Mouse (Mus musculus): ENCODE measurements around the gene Sgtb. TPM values are rescaled to one million over a fixed set of nuclear protein-coding genes. Genes with fewer than 3 reads are reported as not detected.

Gene Sgtb
- polyA plus RNA-seq, 1 experiment from 2014 or later, result 2.2 TPM

DNA sequence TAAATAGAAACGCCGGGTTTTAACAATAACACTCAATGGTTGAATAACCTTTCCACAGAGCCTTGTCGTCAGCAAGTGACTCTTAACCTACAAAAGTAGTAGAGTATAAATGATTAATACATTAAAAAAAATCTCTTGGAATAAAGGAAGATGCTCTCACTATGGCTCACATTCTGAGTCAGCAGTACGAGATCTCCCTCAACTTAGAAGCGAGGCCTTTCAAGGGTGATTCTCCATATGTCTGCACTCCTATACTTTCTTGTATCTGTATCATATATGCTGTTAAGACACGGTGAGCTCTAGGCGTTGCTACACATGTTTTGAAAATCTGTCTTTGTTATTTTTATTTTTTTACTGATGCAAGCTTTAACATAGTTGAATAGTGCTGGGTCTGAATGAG, 985 bp downstream of the Sgtb start:
- Histone ChIP-seq H3K9ac (peak overlapping the region; percentile 57), H3K4me1 (replicated peaks) (peaks cover 15% of the 10 kb centered on the region), H3K36me3 (no peaks in the 10 kb centered on the region), H3K9me3 (replicated peaks) (no peaks in the 10 kb centered on the region), H3K27ac (no peak overlapping the region), H3K4me2 (peak overlapping the region; percentile 96), H3K4me3 (peak overlapping the region; percentile 71), H3K27me3 (no peaks in the 10 kb centered on the region)
- ATAC-seq (replicated peaks; ENCODE audit: insufficient number of reproducible peaks, insufficient read depth, low FRiP score, low read depth), result no peak
- WGBS, result 56% methylated on average over 7 of the region's 7 CpGs

GRCm38 (mm10) chr13:104112266-104112900, 2.8 kb downstream of the Sgtb start:
- Histone ChIP-seq H3K36me3 (no peaks in the 10 kb centered on the region), H3K4me2 (peak overlapping the region; percentile 16), H3K4me1 (replicated peaks) (peaks cover 15% of the 10 kb centered on the region), H3K9me3 (replicated peaks) (no peaks in the 10 kb centered on the region), H3K27me3 (no peaks in the 10 kb centered on the region), H3K9ac (no peak overlapping the region), H3K27ac (no peak overlapping the region), H3K4me3 (no peak overlapping the region)
- ATAC-seq (replicated peaks; ENCODE audit: insufficient number of reproducible peaks, insufficient read depth, low FRiP score, low read depth), result no peak
- WGBS, result 41% methylated on average over 12 of the region's 12 CpGs

DNA sequence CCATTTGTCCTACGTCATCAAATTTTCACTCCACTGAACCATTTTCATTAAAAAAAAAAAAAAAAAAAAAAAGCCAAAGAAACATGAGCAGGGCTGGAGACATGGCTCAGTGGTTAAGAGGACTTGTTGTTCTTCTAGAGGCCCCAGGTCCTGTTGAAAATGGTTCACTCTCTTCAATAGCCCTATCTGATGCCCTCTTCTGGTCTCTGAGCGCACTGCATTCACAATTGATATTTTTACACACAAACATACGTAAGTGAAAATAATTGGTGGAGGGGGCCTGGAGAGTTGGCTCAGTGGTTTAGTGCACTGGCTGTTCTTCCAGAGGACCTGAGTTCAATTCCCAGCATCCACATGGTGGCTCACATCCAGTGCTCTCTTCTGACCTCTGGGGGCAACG, 4.2 kb downstream of the Sgtb start:
- WGBS, result 97% methylated on average over 4 of the region's 4 CpGs
- H3K27me3 ChIP-seq, result no peaks in the 10 kb centered on the region
- no peak overlapping the region for H3K27ac ChIP-seq
- H3K36me3 ChIP-seq, result no peaks in the 10 kb centered on the region
- no peak overlapping the region for H3K9ac ChIP-seq
- H3K4me1 ChIP-seq (replicated peaks), result peaks cover 11% of the 10 kb centered on the region
- H3K4me3 ChIP-seq, result no peak overlapping the region
- no peak for ATAC-seq (replicated peaks; ENCODE audit: insufficient number of reproducible peaks, insufficient read depth, low FRiP score, low read depth)
- H3K4me2 ChIP-seq, result no peak overlapping the region
- H3K9me3 ChIP-seq (replicated peaks), result no peaks in the 10 kb centered on the region

GRCm38 (mm10) chr13:104114827-104115226, 5.3 kb downstream of the Sgtb start:
- H3K27ac ChIP-seq, result no peak overlapping the region
- no peak overlapping the region for H3K4me3 ChIP-seq
- ATAC-seq (replicated peaks; ENCODE audit: insufficient number of reproducible peaks, insufficient read depth, low FRiP score, low read depth), result no peak
- no peaks in the 10 kb centered on the region for H3K9me3 ChIP-seq (replicated peaks)
- H3K4me2 ChIP-seq, result no peak overlapping the region
- no peaks in the 10 kb centered on the region for H3K27me3 ChIP-seq
- H3K36me3 ChIP-seq, result no peaks in the 10 kb centered on the region
- 87% methylated on average over 2 of the region's 2 CpGs for WGBS
- H3K4me1 ChIP-seq (replicated peaks), result peaks cover 11% of the 10 kb centered on the region
- no peak overlapping the region for H3K9ac ChIP-seq

DNA sequence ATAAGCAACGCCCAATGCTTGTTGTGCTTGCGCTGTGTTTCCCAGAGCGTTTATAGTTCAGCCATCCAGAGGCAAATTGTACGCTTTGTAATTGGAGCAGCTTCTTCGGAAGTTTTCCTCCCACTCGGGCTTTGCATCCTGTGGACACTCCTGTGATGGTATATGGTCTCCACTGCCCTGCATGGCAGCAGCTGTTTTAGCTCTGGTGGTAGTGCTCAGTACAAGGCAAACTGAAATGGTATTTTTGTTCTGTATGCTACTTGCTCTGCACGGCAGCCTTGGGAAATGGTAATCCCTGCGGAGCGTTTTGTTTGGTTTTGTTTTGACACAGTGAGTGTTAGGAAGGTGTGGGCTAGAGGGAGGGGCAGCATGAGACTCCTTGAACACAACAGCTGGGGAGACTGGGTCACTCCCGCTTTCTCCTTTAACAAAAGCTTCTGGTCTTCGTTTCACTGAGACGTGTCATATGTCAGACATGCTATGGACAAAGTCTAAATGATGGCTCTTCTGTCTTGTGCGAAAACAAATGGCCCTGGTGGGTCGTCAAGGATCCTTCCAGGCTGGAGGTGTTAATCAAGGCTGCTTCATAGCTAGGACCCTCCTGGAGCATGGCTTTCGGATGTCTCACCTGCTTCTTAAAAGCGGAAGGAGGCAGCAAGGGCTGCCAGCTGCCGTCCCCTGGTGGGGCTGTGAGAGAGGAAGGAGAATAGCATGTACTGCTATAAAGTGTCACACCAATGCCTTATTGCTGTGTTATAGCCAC, 12.7 kb downstream of the Sgtb start:
- Histone ChIP-seq H3K36me3 (no peaks in the 10 kb centered on the region), H3K27me3 (no peaks in the 10 kb centered on the region), H3K4me1 (replicated peaks) (no peaks in the 10 kb centered on the region), H3K9me3 (replicated peaks) (no peaks in the 10 kb centered on the region), H3K27ac (no peak overlapping the region), H3K9ac (no peak overlapping the region), H3K4me3 (no peak overlapping the region), H3K4me2 (no peak overlapping the region)
- no peak for ATAC-seq (replicated peaks; ENCODE audit: insufficient number of reproducible peaks, insufficient read depth, low FRiP score, low read depth)
- 68% methylated on average over 17 of the region's 17 CpGs for WGBS

GRCm38 (mm10) chr13:104123662-104124381, 14.3 kb downstream of the Sgtb start:
- H3K9me3 ChIP-seq (replicated peaks), result no peaks in the 10 kb centered on the region
- no peak overlapping the region for H3K27ac ChIP-seq
- no peak overlapping the region for H3K4me3 ChIP-seq
- H3K4me1 ChIP-seq (replicated peaks), result no peaks in the 10 kb centered on the region
- no peaks in the 10 kb centered on the region for H3K36me3 ChIP-seq
- H3K27me3 ChIP-seq, result no peaks in the 10 kb centered on the region
- WGBS, result 91% methylated on average over 20 of the region's 20 CpGs
- H3K9ac ChIP-seq, result no peak overlapping the region
- ATAC-seq (replicated peaks; ENCODE audit: insufficient number of reproducible peaks, insufficient read depth, low FRiP score, low read depth), result no peak
- no peak overlapping the region for H3K4me2 ChIP-seq

- Histone ChIP-seq H3K4me1 (replicated peaks) (no peaks in the 10 kb centered on the region), H3K27ac (no peak overlapping the region), H3K27me3 (no peaks in the 10 kb centered on the region), H3K4me3 (no peak overlapping the region), H3K9ac (no peak overlapping the region), H3K4me2 (no peak overlapping the region), H3K9me3 (replicated peaks) (no peaks in the 10 kb centered on the region), H3K36me3 (no peaks in the 10 kb centered on the region)
- ATAC-seq (replicated peaks; ENCODE audit: insufficient number of reproducible peaks, insufficient read depth, low FRiP score, low read depth), result no peak
- WGBS, result 85% methylated on average over 2 of the region's 2 CpGs
These were observed 23.0 kb downstream of the Sgtb start for GRCm38 (mm10) chr13:104132561-104132960.

DNA sequence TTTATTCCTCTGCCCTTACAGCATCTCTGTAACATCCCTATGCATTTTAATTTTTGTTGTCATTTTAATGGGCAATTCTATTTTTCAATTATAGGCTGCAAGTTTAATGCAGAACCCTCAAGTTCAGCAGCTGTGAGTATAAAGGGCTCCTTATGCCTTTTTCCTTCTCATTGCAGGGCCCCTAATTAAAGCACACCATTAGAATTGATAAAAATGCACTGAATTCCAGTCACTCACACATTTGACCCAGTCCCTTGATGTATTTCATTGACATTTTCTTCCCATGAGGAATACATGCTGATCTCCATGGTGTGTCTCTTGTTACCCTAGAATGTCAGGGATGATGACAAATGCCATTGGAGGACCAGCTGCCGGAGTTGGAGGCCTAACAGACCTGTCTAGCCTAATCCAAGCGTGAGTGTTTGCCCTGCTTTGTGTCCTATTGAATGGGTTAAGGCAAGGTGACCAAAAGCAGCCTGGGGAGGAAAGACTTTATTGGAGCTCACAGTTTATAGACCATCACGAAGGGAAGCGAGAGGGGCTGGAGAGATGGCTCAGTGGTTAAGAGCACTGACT, 25.1 kb downstream of the Sgtb start:
- no peaks in the 10 kb centered on the region for H3K36me3 ChIP-seq
- no peak overlapping the region for H3K4me3 ChIP-seq
- H3K9me3 ChIP-seq (replicated peaks), result no peaks in the 10 kb centered on the region
- H3K9ac ChIP-seq, result no peak overlapping the region
- H3K27ac ChIP-seq, result no peak overlapping the region
- 80% methylated on average over 4 of the region's 4 CpGs for WGBS
- ATAC-seq (replicated peaks; ENCODE audit: insufficient number of reproducible peaks, insufficient read depth, low FRiP score, low read depth), result no peak
- H3K27me3 ChIP-seq, result no peaks in the 10 kb centered on the region
- H3K4me2 ChIP-seq, result no peak overlapping the region
- H3K4me1 ChIP-seq (replicated peaks), result no peaks in the 10 kb centered on the region

DNA sequence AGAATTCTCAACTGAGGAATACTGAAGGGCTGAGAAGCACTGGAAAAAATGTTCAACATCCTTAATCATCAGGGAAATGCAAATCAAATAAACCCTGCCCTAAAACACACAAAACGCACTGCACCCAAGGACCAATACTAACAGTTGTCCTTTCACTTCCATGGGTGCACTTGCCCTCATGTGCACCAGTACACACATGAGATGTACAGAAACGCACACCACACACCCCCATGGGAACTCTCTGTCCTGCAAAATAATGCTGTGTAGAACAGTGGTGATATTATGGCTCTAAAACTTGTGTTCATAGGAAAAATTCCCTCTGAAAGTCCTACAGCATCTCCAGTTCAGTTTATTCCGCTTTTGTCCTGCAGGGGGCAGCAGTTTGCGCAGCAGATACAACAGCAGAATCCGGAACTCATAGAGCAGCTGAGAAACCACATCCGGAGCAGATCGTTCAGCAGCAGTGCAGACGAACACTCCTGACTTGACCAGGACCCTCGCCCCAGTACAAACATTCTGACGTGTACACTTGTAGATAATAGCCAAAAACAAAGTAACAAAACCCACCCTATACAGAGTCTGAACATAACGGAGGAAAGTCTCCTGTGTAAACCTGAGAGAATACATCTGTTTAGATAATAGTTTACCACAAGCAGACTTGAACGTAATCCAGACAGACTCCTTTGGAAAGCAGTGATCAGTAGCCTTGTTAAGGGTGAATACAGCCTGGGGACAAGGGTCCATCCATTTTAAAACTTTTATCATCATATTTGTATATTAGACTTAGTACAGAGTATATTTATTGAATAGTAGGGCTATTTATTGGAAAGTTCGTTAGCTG, 30.0 kb downstream of the Sgtb start:
- Histone ChIP-seq H3K4me2 (peak overlapping the region; percentile 36; the same call in 1 of the 2 replicates), H3K27me3 (no peaks in the 10 kb centered on the region), H3K27ac (no peak overlapping the region), H3K9me3 (replicated peaks) (no peaks in the 10 kb centered on the region), H3K4me1 (replicated peaks) (no peaks in the 10 kb centered on the region), H3K36me3 (peaks cover 19% of the 10 kb centered on the region), H3K4me3 (no peak overlapping the region), H3K9ac (no peak overlapping the region)
- 39% methylated on average over 13 of the region's 13 CpGs for WGBS
- ATAC-seq (replicated peaks; ENCODE audit: insufficient number of reproducible peaks, insufficient read depth, low FRiP score, low read depth), result no peak

- peaks cover 61% of the 10 kb centered on the region for H3K36me3 ChIP-seq
- no peaks in the 10 kb centered on the region for H3K4me1 ChIP-seq (replicated peaks)
- no peak overlapping the region for H3K4me3 ChIP-seq
- no peak overlapping the region for H3K4me2 ChIP-seq
- H3K9ac ChIP-seq, result no peak overlapping the region
- no peak for ATAC-seq (replicated peaks; ENCODE audit: insufficient number of reproducible peaks, insufficient read depth, low FRiP score, low read depth)
- H3K27me3 ChIP-seq, result no peaks in the 10 kb centered on the region
- WGBS, result 81% methylated on average over 9 of the region's 9 CpGs
- H3K27ac ChIP-seq, result no peak overlapping the region
- H3K9me3 ChIP-seq (replicated peaks), result no peaks in the 10 kb centered on the region
These were observed 35.3 kb downstream of the Sgtb start for GRCm38 (mm10) chr13:104144871-104145270.

DNA sequence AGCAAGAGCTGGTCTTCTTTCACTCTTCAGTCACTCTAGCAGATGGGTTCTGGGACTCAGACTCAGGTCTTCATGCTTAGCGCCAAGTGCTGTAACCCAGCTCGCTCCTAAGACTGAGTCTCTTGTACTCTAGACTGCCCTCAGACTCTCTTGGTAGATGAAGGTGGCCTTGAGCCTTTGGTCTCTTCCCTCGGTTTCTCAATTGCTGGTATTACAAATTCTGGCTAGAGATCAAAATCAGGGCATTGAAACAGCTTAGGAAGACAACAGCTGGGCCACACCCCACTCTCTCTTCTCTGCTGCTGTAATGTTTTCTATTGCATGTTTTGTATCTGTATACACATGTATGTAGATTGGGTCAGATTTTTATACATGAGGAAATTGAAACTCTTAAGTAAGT, 36.1 kb downstream of the Sgtb start:
- 92% methylated on average over 3 of the region's 3 CpGs for WGBS
- no peak for ATAC-seq (replicated peaks; ENCODE audit: insufficient number of reproducible peaks, insufficient read depth, low FRiP score, low read depth)
- H3K9me3 ChIP-seq (replicated peaks), result no peaks in the 10 kb centered on the region

More for the DNA sequence above, 36.1 kb downstream of the Sgtb start:
- Histone ChIP-seq H3K4me2 (no peak overlapping the region), H3K36me3 (peaks cover 61% of the 10 kb centered on the region), H3K4me1 (replicated peaks) (no peaks in the 10 kb centered on the region), H3K27me3 (no peaks in the 10 kb centered on the region), H3K9ac (no peak overlapping the region), H3K4me3 (no peak overlapping the region), H3K27ac (no peak overlapping the region)
